Mouse (Mus musculus): ENCODE measurements around the gene Ldha. TPM values are rescaled to one million over a fixed set of nuclear protein-coding genes. Genes with fewer than 3 reads are reported as not detected.

Gene Ldha
- polyA plus RNA-seq, 1 experiment from 2014 or later: 3,525 TPM

- H3K4me1 ChIP-seq (replicated peaks; ENCODE audit: control insufficient read depth, insufficient read depth, low read length): no peaks in the 10 kb centered on the region
- no peaks in the 10 kb centered on the region for H3K9me3 ChIP-seq (ENCODE audit: control insufficient read depth, low read length)
- H3K9ac ChIP-seq (ENCODE audit: low read depth, low read length): no peak overlapping the region
- no peak overlapping the region for H3K4me2 ChIP-seq
- no peak overlapping the region for H3K27ac ChIP-seq (ENCODE audit: low read depth, low read length)
- H3K27me3 ChIP-seq (replicated peaks; ENCODE audit: control insufficient read depth, insufficient read depth, low read length): no peaks in the 10 kb centered on the region
- DNase-seq (ENCODE audit: low spot score): no peak
- no peak overlapping the region for H3K4me3 ChIP-seq (ENCODE audit: low read depth, low read length)
- ATAC-seq (replicated peaks; ENCODE audit: low FRiP score): peak; percentile 33; the same call in 1 of the 2 replicates
- 65% methylated on average over 7 of the region's 7 CpGs for WGBS
- H3K36me3 ChIP-seq (ENCODE audit: control insufficient read depth, insufficient read depth, low read length): peaks cover 33% of the 10 kb centered on the region
These were observed 14.7 kb downstream of the Ldha start for GRCm38 (mm10) chr7:46855866-46856560.

- no peaks in the 10 kb centered on the region for H3K27me3 ChIP-seq (replicated peaks; ENCODE audit: control insufficient read depth, insufficient read depth, low read length)
- DNase-seq (ENCODE audit: low spot score) (no peak), ATAC-seq (replicated peaks; ENCODE audit: low FRiP score) (no peak)
- H3K9ac ChIP-seq (ENCODE audit: low read depth, low read length): no peak overlapping the region
- H3K9me3 ChIP-seq (ENCODE audit: control insufficient read depth, low read length): no peaks in the 10 kb centered on the region
- H3K27ac ChIP-seq (ENCODE audit: low read depth, low read length): no peak overlapping the region
- no peaks in the 10 kb centered on the region for H3K4me1 ChIP-seq (replicated peaks; ENCODE audit: control insufficient read depth, insufficient read depth, low read length)
- peaks cover 24% of the 10 kb centered on the region for H3K36me3 ChIP-seq (ENCODE audit: control insufficient read depth, insufficient read depth, low read length)
- H3K4me2 ChIP-seq: no peak overlapping the region
- no peak overlapping the region for H3K4me3 ChIP-seq (ENCODE audit: low read depth, low read length)
- 72% methylated on average over 9 of the region's 9 CpGs for WGBS
These were observed 16.2 kb downstream of the Ldha start for GRCm38 (mm10) chr7:46857436-46857835.

- Histone ChIP-seq H3K9ac (ENCODE audit: low read depth, low read length) (no peak overlapping the region), H3K4me2 (no peak overlapping the region), H3K36me3 (ENCODE audit: control insufficient read depth, insufficient read depth, low read length) (peaks cover 8% of the 10 kb centered on the region), H3K27ac (ENCODE audit: low read depth, low read length) (no peak overlapping the region), H3K4me3 (ENCODE audit: low read depth, low read length) (no peak overlapping the region), H3K9me3 (ENCODE audit: control insufficient read depth, low read length) (no peaks in the 10 kb centered on the region), H3K27me3 (replicated peaks; ENCODE audit: control insufficient read depth, insufficient read depth, low read length) (no peaks in the 10 kb centered on the region), H3K4me1 (replicated peaks; ENCODE audit: control insufficient read depth, insufficient read depth, low read length) (no peaks in the 10 kb centered on the region)
- ATAC-seq (replicated peaks; ENCODE audit: low FRiP score): no peak
- 63% methylated on average over 6 of the region's 6 CpGs for WGBS
- no peak for DNase-seq (ENCODE audit: low spot score)
These were observed 17.8 kb downstream of the Ldha start for GRCm38 (mm10) chr7:46859031-46859430.

GRCm38 (mm10) chr7:46860996-46861395, 19.7 kb downstream of the Ldha start, which contains the start of gene Ldhc:
Ldhc (plus strand) TSS chr7:46861203.
- H3K9me3 ChIP-seq (ENCODE audit: control insufficient read depth, low read length): no peaks in the 10 kb centered on the region
- no peak within 1 kb of the TSS for H3K9ac ChIP-seq (ENCODE audit: low read depth, low read length)
- H3K27me3 ChIP-seq (replicated peaks; ENCODE audit: control insufficient read depth, insufficient read depth, low read length): no peaks in the 10 kb centered on the region
- no peaks in the 10 kb centered on the region for H3K36me3 ChIP-seq (ENCODE audit: control insufficient read depth, insufficient read depth, low read length)
- H3K4me3 ChIP-seq (ENCODE audit: low read depth, low read length): no peak within 1 kb of the TSS
- DNase-seq (ENCODE audit: low spot score) (no peak), ATAC-seq (replicated peaks; ENCODE audit: low FRiP score) (no peak)
- whole genome bisulfite sequencing: 45% methylated on average over 10 of the region's 10 CpGs
- no peak within 1 kb of the TSS for H3K4me2 ChIP-seq
- no peaks in the 10 kb centered on the region for H3K4me1 ChIP-seq (replicated peaks; ENCODE audit: control insufficient read depth, insufficient read depth, low read length)
- no peak within 1 kb of the TSS for H3K27ac ChIP-seq (ENCODE audit: low read depth, low read length)

- Histone ChIP-seq H3K4me1 (replicated peaks; ENCODE audit: control insufficient read depth, insufficient read depth, low read length) (peaks cover 5% of the 10 kb centered on the region; the same call in 1 of the 2 replicates), H3K4me3 (ENCODE audit: low read depth, low read length) (no peak overlapping the region), H3K4me2 (no peak overlapping the region), H3K9ac (ENCODE audit: low read depth, low read length) (no peak overlapping the region), H3K36me3 (ENCODE audit: control insufficient read depth, insufficient read depth, low read length) (no peaks in the 10 kb centered on the region), H3K27ac (ENCODE audit: low read depth, low read length) (no peak overlapping the region), H3K27me3 (replicated peaks; ENCODE audit: control insufficient read depth, insufficient read depth, low read length) (no peaks in the 10 kb centered on the region), H3K9me3 (ENCODE audit: control insufficient read depth, low read length) (no peaks in the 10 kb centered on the region)
- WGBS: 46% methylated on average over 4 of the region's 4 CpGs
- ATAC-seq (replicated peaks; ENCODE audit: low FRiP score) (0 out of 2 replicates have a peak, but pooled peaks have one; percentile 23), DNase-seq (ENCODE audit: low spot score) (no peak)
These were observed 30.7 kb downstream of the Ldha start for GRCm38 (mm10) chr7:46871988-46872387.

- 61% methylated on average over 4 of the region's 4 CpGs for WGBS
- no peak overlapping the region for H3K9ac ChIP-seq (ENCODE audit: low read depth, low read length)
- no peaks in the 10 kb centered on the region for H3K9me3 ChIP-seq (ENCODE audit: control insufficient read depth, low read length)
- H3K4me2 ChIP-seq: no peak overlapping the region
- H3K27ac ChIP-seq (ENCODE audit: low read depth, low read length): no peak overlapping the region
- H3K4me1 ChIP-seq (replicated peaks; ENCODE audit: control insufficient read depth, insufficient read depth, low read length): peaks cover 8% of the 10 kb centered on the region; the same call in 1 of the 2 replicates
- DNase-seq (ENCODE audit: low spot score) (no peak), ATAC-seq (replicated peaks; ENCODE audit: low FRiP score) (no peak)
- H3K27me3 ChIP-seq (replicated peaks; ENCODE audit: control insufficient read depth, insufficient read depth, low read length): no peaks in the 10 kb centered on the region
- no peaks in the 10 kb centered on the region for H3K36me3 ChIP-seq (ENCODE audit: control insufficient read depth, insufficient read depth, low read length)
- no peak overlapping the region for H3K4me3 ChIP-seq (ENCODE audit: low read depth, low read length)
These were observed 35.6 kb downstream of the Ldha start for GRCm38 (mm10) chr7:46876841-46877240.

- H3K4me1 ChIP-seq (replicated peaks; ENCODE audit: control insufficient read depth, insufficient read depth, low read length): peaks cover 8% of the 10 kb centered on the region; the same call in 1 of the 2 replicates
- WGBS: 43% methylated on average over 6 of the region's 6 CpGs
- no peak; the same call in 1 of the 2 replicates for ATAC-seq (replicated peaks; ENCODE audit: low FRiP score)
These were observed 36.0 kb downstream of the Ldha start for GRCm38 (mm10) chr7:46877255-46877654.

GRCm38 (mm10) chr7:46879851-46880250, 38.6 kb downstream of the Ldha start:
- Histone ChIP-seq H3K9me3 (ENCODE audit: control insufficient read depth, low read length) (no peaks in the 10 kb centered on the region), H3K4me1 (replicated peaks; ENCODE audit: control insufficient read depth, insufficient read depth, low read length) (peaks cover 14% of the 10 kb centered on the region), H3K4me3 (ENCODE audit: low read depth, low read length) (no peak overlapping the region), H3K36me3 (ENCODE audit: control insufficient read depth, insufficient read depth, low read length) (no peaks in the 10 kb centered on the region), H3K27ac (ENCODE audit: low read depth, low read length) (no peak overlapping the region), H3K27me3 (replicated peaks; ENCODE audit: control insufficient read depth, insufficient read depth, low read length) (no peaks in the 10 kb centered on the region), H3K9ac (ENCODE audit: low read depth, low read length) (no peak overlapping the region), H3K4me2 (no peak overlapping the region)
- no peak for DNase-seq (ENCODE audit: low spot score)
- ATAC-seq (replicated peaks; ENCODE audit: low FRiP score): no peak
- 91% methylated on average over 5 of the region's 5 CpGs for WGBS

More at GRCm38 (mm10) chr7:46877255-46877654, 36.0 kb downstream of the Ldha start:
- Histone ChIP-seq H3K4me2 (no peak overlapping the region), H3K9ac (ENCODE audit: low read depth, low read length) (no peak overlapping the region), H3K36me3 (ENCODE audit: control insufficient read depth, insufficient read depth, low read length) (no peaks in the 10 kb centered on the region), H3K27ac (ENCODE audit: low read depth, low read length) (no peak overlapping the region), H3K27me3 (replicated peaks; ENCODE audit: control insufficient read depth, insufficient read depth, low read length) (no peaks in the 10 kb centered on the region), H3K9me3 (ENCODE audit: control insufficient read depth, low read length) (no peaks in the 10 kb centered on the region), H3K4me3 (ENCODE audit: low read depth, low read length) (no peak overlapping the region)
- DNase-seq (ENCODE audit: low spot score): no peak

- H3K4me3 ChIP-seq (ENCODE audit: low read depth, low read length): no peak overlapping the region
- 84% methylated on average over 2 of the region's 2 CpGs for WGBS
- H3K36me3 ChIP-seq (ENCODE audit: control insufficient read depth, insufficient read depth, low read length): no peaks in the 10 kb centered on the region
- H3K27me3 ChIP-seq (replicated peaks; ENCODE audit: control insufficient read depth, insufficient read depth, low read length): no peaks in the 10 kb centered on the region
- ATAC-seq (replicated peaks; ENCODE audit: low FRiP score) (no peak), DNase-seq (ENCODE audit: low spot score) (no peak)
- no peak overlapping the region for H3K4me2 ChIP-seq
- peaks cover 14% of the 10 kb centered on the region for H3K4me1 ChIP-seq (replicated peaks; ENCODE audit: control insufficient read depth, insufficient read depth, low read length)
- no peak overlapping the region for H3K9ac ChIP-seq (ENCODE audit: low read depth, low read length)
- no peak overlapping the region for H3K27ac ChIP-seq (ENCODE audit: low read depth, low read length)
- no peaks in the 10 kb centered on the region for H3K9me3 ChIP-seq (ENCODE audit: control insufficient read depth, low read length)
These were observed 39.7 kb downstream of the Ldha start for GRCm38 (mm10) chr7:46880992-46881391.
